Mouse (Mus musculus) midbrain, embryonic 14.5 days (tissue): ENCODE measurements at regions not wholly inside any gene's neighbourhood (a gene's known extent, or its start where the extent isn't known, plus 50 kb on each side); places are given as distances from the start of the nearest gene placed in this dataset.

ENCODE experiments used
- ATAC-seq: fragments of 200-750 bp; cut with Nextera tagmentation; 2 replicates; pipeline ENCODE4 v1.8.0; 2017; ENCODE audit warnings: moderate number of reproducible peaks, moderate library complexity; ENCODE audit not compliant: low FRiP score, low TSS enrichment
- DNase-seq: peaks from one replicate; pipeline ENCODE4 v3.0.0-alpha.2; 2015
- H3K27ac ChIP-seq: fragments of 300-500 bp; sonication (generic); replicated peaks from 2 replicates; pipeline ENCODE4 v1.5.1; 2014; ENCODE audit warnings: mild to moderate bottlenecking, low read depth, low read length, moderate library complexity
- H3K27me3 ChIP-seq: fragments of 300-500 bp; sonication (generic); 2 replicates; pipeline ENCODE4 v1.6.1; 2014; ENCODE audit warnings: low read length, control low read depth, mixed read lengths; ENCODE audit not compliant: control insufficient read depth, insufficient read depth
- H3K36me3 ChIP-seq: fragments of 300-500 bp; sonication (generic); 2 replicates; pipeline ENCODE4 v1.6.1; 2014; ENCODE audit warnings: low read length, control low read depth; ENCODE audit not compliant: control insufficient read depth, insufficient read depth
- H3K4me1 ChIP-seq: fragments of 300-500 bp; sonication (generic); 2 replicates; pipeline ENCODE4 v1.6.1; 2014; ENCODE audit warnings: mild to moderate bottlenecking, antibody characterized with exemption, low read length, control low read depth; ENCODE audit not compliant: control insufficient read depth, insufficient read depth
- H3K4me2 ChIP-seq: fragments of 300-500 bp; sonication (generic); 2 replicates; pipeline ENCODE4 v1.6.1; 2014; ENCODE audit warnings: mild to moderate bottlenecking, low read length, moderate library complexity
- H3K4me3 ChIP-seq: fragments of 300-500 bp; sonication (generic); replicated peaks from 2 replicates; pipeline ENCODE4 v1.5.1; 2014; ENCODE audit warnings: low read depth, low read length
- H3K9ac ChIP-seq: fragments of 300-500 bp; sonication (generic); replicated peaks from 2 replicates; pipeline ENCODE4 v1.6.1; 2014; ENCODE audit warnings: mild to moderate bottlenecking, low read length, moderate library complexity
- H3K9me3 ChIP-seq: fragments of 300-500 bp; sonication (generic); 2 replicates; pipeline ENCODE4 v1.6.1; 2016; ENCODE audit warnings: low read length, control low read depth, mixed read lengths; ENCODE audit not compliant: control insufficient read depth
- WGBS: fragments of 180-500 bp; shearing (Covaris S2); extraction: QIAGEN DNeasy Blood & Tissue Kit; methylation state at CpG from one replicate; pipeline ENCODE4 v1.1.7; 2014; 5-methylcytosine and 5-hydroxymethylcytosine counted together

DNA sequence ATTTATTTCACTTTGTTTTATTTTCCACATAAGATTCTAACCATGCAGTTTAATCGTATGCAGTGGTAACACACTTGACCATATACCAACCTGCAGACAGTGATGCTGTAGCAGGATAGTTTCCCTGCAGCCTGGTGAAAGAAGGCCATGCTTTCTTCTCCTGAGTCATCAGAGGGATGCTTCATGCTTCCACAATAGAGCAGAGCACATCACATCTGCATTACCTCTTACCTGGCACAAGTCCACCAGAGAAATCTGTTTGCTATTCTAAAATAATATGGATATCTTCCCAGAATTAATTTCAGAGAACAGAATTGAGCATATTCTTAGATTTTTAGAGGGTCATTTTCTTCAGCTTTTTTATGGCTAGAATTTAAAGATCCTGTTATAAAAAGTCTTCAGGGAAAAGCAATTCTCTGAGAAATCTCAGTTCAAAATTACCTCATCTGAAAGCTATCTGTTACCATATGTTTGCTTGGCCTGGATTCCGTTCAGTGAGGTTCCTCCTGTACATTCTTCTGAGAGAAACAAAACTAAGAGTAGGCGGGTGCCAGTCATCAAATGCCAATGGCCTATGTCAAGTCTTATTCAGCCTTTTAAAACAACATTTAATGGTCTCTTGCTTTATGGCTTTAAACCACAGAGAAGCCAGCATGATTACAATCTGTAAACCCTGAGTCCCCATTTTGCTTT, 87.3 kb upstream of the Arsj start:
- H3K9me3 ChIP-seq: no peaks in the 10 kb centered on the region
- H3K4me3 ChIP-seq: no peak overlapping the region
- H3K27me3 ChIP-seq: no peaks in the 10 kb centered on the region
- H3K36me3 ChIP-seq: no peaks in the 10 kb centered on the region
- 87% methylated on average over 3 of the region's 3 CpGs for WGBS
- H3K4me1 ChIP-seq: no peaks in the 10 kb centered on the region
- no peak for ATAC-seq
- no peak overlapping the region for H3K4me2 ChIP-seq
- no peak overlapping the region for H3K27ac ChIP-seq
- DNase-seq: no peak
- no peak overlapping the region for H3K9ac ChIP-seq

DNA sequence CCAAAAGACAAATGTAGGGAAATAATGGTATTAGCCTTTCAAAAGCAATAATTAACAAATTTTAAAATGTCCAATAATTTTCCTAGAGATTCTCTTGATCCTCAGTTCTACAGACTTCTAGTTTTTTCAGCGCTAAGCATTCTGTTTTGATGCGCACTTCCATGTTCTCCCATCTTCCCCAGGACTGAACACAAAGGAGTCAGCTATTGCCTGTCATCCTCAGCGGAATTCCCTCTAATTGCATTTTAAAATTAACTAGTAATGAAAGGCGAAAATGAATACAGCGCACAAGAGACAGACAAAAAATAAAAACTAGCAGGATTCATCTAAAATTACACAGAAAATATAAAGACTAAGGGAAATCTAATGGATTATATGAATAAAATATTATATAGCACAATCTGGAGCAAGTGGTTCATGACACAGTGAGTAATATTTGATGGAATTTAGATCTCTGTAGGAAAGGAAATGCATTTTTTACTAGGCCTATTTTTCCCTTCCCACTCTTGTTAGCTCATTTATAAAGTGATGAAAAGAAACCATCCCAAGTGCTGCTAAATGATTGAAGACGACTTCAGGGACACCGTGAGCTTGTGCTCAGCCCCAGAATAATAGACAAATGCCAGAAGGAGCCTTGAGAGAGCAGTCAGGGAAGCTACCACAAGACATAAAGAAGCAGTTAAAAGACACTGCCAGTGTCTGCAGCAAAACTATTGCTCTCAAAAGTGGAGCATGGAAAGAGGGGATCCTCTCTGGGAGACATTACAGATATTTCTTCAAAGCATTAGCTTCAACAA, 79.0 kb upstream of the Arsj start:
- DNase-seq (peak; percentile 24), ATAC-seq (no peak)
- Histone ChIP-seq H3K4me2 (no peak overlapping the region), H3K4me1 (no peaks in the 10 kb centered on the region), H3K36me3 (no peaks in the 10 kb centered on the region), H3K9ac (no peak overlapping the region), H3K27me3 (no peaks in the 10 kb centered on the region), H3K9me3 (no peaks in the 10 kb centered on the region), H3K4me3 (no peak overlapping the region), H3K27ac (no peak overlapping the region)
- WGBS: 71% methylated on average over 7 of the region's 7 CpGs

DNA sequence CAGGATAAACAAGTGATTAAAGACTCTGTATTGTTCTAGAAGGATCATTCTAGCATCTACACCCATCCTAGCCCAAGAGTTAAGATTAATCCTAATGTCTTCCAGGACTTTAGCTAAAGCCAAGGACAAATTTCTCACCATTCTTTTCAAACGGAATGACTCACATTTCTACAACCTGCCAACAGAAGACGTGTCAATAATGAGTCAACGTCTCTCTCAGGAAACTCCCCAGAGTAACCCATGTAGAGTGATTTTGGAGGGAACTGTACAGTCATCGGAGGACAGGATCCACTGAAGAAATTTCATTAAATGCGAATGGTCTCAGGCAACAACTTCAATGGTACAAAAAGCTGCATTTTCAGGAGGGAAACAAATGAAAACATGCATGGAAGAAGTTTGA, 71.2 kb upstream of the Arsj start:
- Histone ChIP-seq H3K36me3 (no peaks in the 10 kb centered on the region), H3K9me3 (no peaks in the 10 kb centered on the region), H3K4me2 (no peak overlapping the region), H3K27ac (no peak overlapping the region), H3K4me3 (no peak overlapping the region), H3K27me3 (no peaks in the 10 kb centered on the region), H3K4me1 (no peaks in the 10 kb centered on the region), H3K9ac (no peak overlapping the region)
- no peak for DNase-seq
- ATAC-seq: no peak
- 76% methylated on average over 5 of the region's 5 CpGs for WGBS

DNA sequence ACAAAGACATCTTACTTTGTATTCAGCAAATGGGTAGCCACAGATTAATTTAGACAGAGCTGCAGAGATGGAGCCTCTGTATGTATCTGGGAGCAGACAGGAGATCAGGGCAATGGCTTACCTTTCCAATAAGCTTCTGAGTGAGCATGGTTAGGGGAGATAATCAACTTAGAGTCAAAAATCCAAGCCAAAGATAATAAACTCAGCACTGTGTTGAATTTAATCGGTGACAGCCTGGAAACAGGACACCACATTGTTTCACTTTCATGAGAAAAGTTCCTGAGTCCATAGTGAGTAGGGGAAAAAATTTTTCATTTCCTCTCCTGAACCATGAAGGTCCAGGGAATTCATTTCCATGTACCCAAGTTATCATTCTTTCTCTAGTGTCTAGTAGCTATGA, 70.7 kb upstream of the Arsj start:
- ATAC-seq: no peak
- H3K4me2 ChIP-seq: no peak overlapping the region
- H3K27me3 ChIP-seq: no peaks in the 10 kb centered on the region
- no peak for DNase-seq
- no peaks in the 10 kb centered on the region for H3K36me3 ChIP-seq
- H3K4me1 ChIP-seq: no peaks in the 10 kb centered on the region
- H3K4me3 ChIP-seq: no peak overlapping the region
- no peak overlapping the region for H3K27ac ChIP-seq
- H3K9ac ChIP-seq: no peak overlapping the region
- H3K9me3 ChIP-seq: no peaks in the 10 kb centered on the region
- 93% methylated on average over 1 of the region's 1 CpGs for WGBS

DNA sequence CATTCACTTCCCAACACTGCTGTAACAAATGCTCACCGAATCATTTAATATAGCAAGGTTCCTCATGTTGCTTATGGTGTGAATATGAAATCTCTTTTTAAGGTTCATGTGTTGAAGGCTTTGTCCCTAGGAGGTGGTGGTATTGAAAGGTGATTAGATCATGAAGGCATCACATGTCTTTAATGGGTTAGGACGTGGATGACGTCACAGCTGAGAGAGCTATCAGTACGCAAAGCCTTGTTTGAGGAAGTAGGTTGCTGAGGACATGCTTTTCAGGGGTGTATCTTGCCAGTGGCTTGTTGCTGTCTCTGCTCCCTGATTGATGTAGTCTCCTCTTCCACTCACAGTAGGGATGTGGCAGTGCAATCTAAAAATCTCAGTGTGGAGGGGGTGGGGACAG, 69.8 kb upstream of the Arsj start:
- Histone ChIP-seq H3K27me3 (no peaks in the 10 kb centered on the region), H3K9me3 (no peaks in the 10 kb centered on the region), H3K27ac (no peak overlapping the region), H3K4me1 (no peaks in the 10 kb centered on the region), H3K4me3 (no peak overlapping the region), H3K9ac (no peak overlapping the region), H3K4me2 (no peak overlapping the region), H3K36me3 (no peaks in the 10 kb centered on the region)
- ATAC-seq (no peak), DNase-seq (no peak)
- WGBS: 88% methylated on average over 4 of the region's 4 CpGs

DNA sequence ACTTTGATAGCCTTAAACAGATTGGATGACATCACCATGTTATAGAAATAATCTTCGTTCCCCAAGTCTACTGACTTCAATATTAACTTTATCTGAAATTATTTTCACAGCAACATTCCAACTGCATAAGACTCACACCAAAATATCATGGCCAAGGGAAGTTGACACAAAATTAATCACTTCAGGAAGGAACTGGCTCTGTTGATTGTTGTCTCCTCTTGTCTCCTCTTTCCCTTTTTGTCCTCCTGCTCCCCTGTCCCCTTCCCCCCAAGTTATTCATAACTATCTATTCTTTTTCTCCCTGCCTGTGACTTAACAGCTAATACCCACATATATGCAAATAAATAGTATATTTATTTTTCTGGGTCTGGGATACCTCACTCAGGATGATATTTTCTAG, 67.6 kb upstream of the Arsj start:
- WGBS: 90% methylated on average over 1 of the region's 1 CpGs
- no peak for ATAC-seq

DNA sequence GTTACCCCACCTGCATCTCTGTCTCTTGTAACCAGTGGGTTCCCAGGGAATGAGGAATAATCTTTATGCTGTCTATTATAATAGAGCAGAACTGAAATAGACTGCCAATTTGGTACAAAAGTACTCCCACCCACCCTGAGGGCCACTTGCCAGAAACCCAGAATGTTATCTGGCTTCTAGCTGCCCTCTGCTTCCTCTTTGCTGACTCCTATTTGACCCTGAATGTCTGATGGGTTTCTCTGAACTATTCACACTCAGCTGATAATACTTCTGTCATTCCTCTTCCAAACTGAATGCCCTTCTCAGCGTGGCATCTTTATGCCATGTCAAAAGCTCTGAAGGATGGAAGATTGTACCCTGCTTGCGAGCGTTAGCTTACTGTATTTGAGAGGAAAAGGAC, 64.2 kb upstream of the Arsj start:
- Histone ChIP-seq H3K4me1 (no peaks in the 10 kb centered on the region), H3K4me3 (no peak overlapping the region), H3K9me3 (no peaks in the 10 kb centered on the region), H3K27me3 (no peaks in the 10 kb centered on the region), H3K4me2 (no peak overlapping the region), H3K36me3 (no peaks in the 10 kb centered on the region), H3K9ac (no peak overlapping the region), H3K27ac (no peak overlapping the region)
- DNase-seq: no peak
- whole genome bisulfite sequencing: 67% methylated on average over 3 of the region's 3 CpGs
- no peak for ATAC-seq

More for the DNA sequence above, 67.6 kb upstream of the Arsj start:
- H3K4me2 ChIP-seq: no peak overlapping the region
- H3K4me1 ChIP-seq: no peaks in the 10 kb centered on the region
- no peak for DNase-seq
- H3K4me3 ChIP-seq: no peak overlapping the region
- H3K9ac ChIP-seq: no peak overlapping the region
- no peaks in the 10 kb centered on the region for H3K36me3 ChIP-seq
- no peaks in the 10 kb centered on the region for H3K9me3 ChIP-seq
- no peaks in the 10 kb centered on the region for H3K27me3 ChIP-seq
- H3K27ac ChIP-seq: no peak overlapping the region

DNA sequence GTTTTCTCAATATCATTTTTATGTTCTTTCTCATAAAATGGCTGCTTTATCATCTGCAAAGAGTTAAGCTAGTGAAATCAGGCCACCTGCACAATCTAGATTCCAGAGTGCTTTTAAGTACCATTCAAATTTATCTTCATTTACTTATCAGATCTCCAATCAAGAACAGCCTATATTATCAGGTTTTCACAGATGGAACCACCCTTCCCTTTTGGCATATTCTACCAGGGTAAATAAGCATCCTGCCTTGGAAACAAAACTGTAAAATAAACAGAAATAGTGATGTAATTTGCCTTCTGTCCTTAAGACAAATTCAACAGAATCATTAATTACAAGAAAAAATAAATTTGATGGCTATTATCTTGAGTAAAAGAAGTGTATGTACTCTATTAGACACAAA, 55.2 kb upstream of the Arsj start:
- DNase-seq (no peak), ATAC-seq (no peak)
- Histone ChIP-seq H3K9me3 (no peaks in the 10 kb centered on the region), H3K27ac (no peak overlapping the region), H3K4me1 (no peaks in the 10 kb centered on the region), H3K36me3 (no peaks in the 10 kb centered on the region), H3K4me3 (no peak overlapping the region), H3K9ac (no peak overlapping the region), H3K27me3 (no peaks in the 10 kb centered on the region), H3K4me2 (no peak overlapping the region)
